Mouse (Mus musculus): Measurements from ENCODE around the gene Dnajb12. TPM values are rescaled to one million over a fixed set of nuclear protein-coding genes. Genes with fewer than 3 reads are reported as not detected.

The Dnajb12 gene
- polyA plus RNA-seq, 2 experiments, result 26.3 to 34.1 TPM

DNA sequence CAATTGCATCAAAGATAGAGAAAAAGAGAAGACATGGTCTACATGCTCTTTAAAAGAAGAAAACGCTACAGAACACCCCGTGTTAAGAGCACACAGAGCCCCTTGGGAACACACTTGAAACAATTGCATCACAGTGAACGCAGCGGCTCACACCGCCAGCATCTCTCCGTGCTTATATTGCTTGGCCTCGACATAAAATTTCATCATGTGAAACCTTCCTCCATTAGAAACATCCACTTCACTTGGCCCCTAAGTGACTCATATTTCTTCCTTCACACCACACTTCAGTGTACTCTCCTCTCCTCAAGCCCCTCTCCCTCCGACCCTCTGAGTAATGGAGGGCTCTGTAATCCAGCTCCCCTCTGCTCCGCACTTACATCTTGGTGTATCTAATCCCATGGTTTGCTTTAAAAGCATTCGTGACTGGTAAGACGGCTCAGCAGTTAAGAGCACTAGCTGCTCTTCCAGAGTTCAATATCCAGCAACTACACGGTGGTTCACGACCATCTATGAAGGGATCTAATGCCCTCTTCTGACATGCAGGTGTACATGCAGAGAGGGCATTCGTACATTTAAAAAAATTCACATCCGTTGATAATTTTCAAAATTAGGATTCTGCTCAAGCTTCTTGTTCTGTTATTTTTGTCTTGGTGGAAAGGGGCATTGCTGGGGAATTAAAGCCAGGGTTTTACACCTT lies 1.8 kb upstream of the Dnajb12 start:
- no peak for TF ChIP-seq POLR2A (IDR thresholded peaks at IDR 0.05; ENCODE audit: borderline replicate concordance, extremely low read depth, insufficient read depth, insufficient read length)
- Histone ChIP-seq H3K4me1 (ENCODE audit: control insufficient read depth, insufficient read depth, low read length) (peaks cover 11% of the 10 kb centered on the region; the same call in 1 of the 2 replicates), H3K4me3 (replicated peaks; ENCODE audit: low read length) (no peak overlapping the region), H3K36me3 (ENCODE audit: control insufficient read depth, insufficient read depth, low read length) (no peaks in the 10 kb centered on the region), H3K27ac (replicated peaks; ENCODE audit: low read depth, low read length) (no peak overlapping the region), H3K27me3 (ENCODE audit: control insufficient read depth, insufficient read depth, low read length) (no peaks in the 10 kb centered on the region), H3K9me3 (ENCODE audit: control insufficient read depth, low read length) (no peaks in the 10 kb centered on the region), H3K4me2 (replicated peaks; ENCODE audit: low read depth, low read length, severe bottlenecking) (no peak overlapping the region), H3K9ac (ENCODE audit: low read depth, low read length, severe bottlenecking) (no peak overlapping the region)
- ATAC-seq (ENCODE audit: low FRiP score, low read depth) (no peak), DNase-seq (ENCODE audit: low spot score) (no peak)
- 69% methylated on average over 15 of the region's 15 CpGs for WGBS

DNA sequence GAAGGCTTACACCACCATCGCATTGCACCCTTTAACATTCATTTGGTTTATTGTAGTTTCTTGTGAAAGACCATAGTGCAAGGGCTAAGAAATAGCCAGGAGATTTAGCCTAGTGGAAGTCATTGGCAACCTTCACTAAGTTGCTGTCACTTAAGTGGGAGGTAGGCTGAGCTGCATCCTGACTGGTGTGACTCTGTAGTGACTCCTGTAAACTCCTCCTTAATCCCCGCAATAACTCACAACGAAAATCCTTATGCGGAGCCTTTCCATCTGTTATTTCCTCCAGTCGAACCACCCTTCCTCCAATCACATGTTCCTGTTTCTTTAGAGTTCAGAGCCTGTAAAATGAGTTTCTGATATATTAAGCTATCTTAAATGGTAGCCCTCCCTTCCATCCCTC lies 533 bp upstream of the Dnajb12 start:
- Histone ChIP-seq H3K9ac (ENCODE audit: low read depth, low read length, severe bottlenecking) (0 out of 2 replicates have a peak overlapping the region, but pooled peaks have one; percentile 91), H3K4me2 (replicated peaks; ENCODE audit: low read depth, low read length, severe bottlenecking) (peak overlapping the region; percentile 69), H3K4me1 (ENCODE audit: control insufficient read depth, insufficient read depth, low read length) (peaks cover 11% of the 10 kb centered on the region; the same call in 1 of the 2 replicates), H3K27me3 (ENCODE audit: control insufficient read depth, insufficient read depth, low read length) (no peaks in the 10 kb centered on the region), H3K9me3 (ENCODE audit: control insufficient read depth, low read length) (no peaks in the 10 kb centered on the region), H3K4me3 (replicated peaks; ENCODE audit: low read length) (peak overlapping the region; percentile 66), H3K27ac (replicated peaks; ENCODE audit: low read depth, low read length) (no peak overlapping the region), H3K36me3 (ENCODE audit: control insufficient read depth, insufficient read depth, low read length) (no peaks in the 10 kb centered on the region)
- WGBS, result 13% methylated on average over 5 of the region's 5 CpGs
- DNase-seq (ENCODE audit: low spot score) (peak; percentile 35), ATAC-seq (ENCODE audit: low FRiP score, low read depth) (no peak)
- no peak for TF ChIP-seq POLR2A (IDR thresholded peaks at IDR 0.05; ENCODE audit: borderline replicate concordance, extremely low read depth, insufficient read depth, insufficient read length)

DNA sequence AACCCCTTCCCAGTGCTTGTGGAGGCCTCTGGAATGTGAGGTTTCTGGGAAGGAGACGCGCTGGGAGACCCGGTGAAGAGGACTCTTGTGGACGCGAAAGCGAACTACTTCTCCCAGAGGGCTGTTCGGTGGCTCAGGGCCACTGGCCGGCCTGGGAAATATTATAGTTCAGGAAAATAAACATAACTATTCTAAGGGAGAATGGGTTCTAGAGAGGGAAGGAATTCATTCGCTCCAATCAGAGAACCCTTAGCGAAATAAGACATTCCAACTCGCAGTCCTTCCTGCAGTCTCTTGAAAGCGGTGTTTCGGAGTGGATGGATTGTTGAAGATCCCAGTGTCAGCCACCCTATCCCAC lies 652 bp downstream of the Dnajb12 start:
- Histone ChIP-seq H3K27me3 (ENCODE audit: control insufficient read depth, insufficient read depth, low read length) (no peaks in the 10 kb centered on the region), H3K36me3 (ENCODE audit: control insufficient read depth, insufficient read depth, low read length) (0 out of 2 replicates have a peak, but pooled peaks cover 8% of the 10 kb centered on the region), H3K4me3 (replicated peaks; ENCODE audit: low read length) (peak overlapping the region; percentile 66), H3K27ac (replicated peaks; ENCODE audit: low read depth, low read length) (peak overlapping the region; percentile 98), H3K4me1 (ENCODE audit: control insufficient read depth, insufficient read depth, low read length) (peaks cover 11% of the 10 kb centered on the region; the same call in 1 of the 2 replicates), H3K4me2 (replicated peaks; ENCODE audit: low read depth, low read length, severe bottlenecking) (peak overlapping the region; percentile 69), H3K9me3 (ENCODE audit: control insufficient read depth, low read length) (no peaks in the 10 kb centered on the region), H3K9ac (ENCODE audit: low read depth, low read length, severe bottlenecking) (peak overlapping the region; percentile 91)
- ATAC-seq (ENCODE audit: low FRiP score, low read depth) (peak; percentile 62), DNase-seq (ENCODE audit: low spot score) (peak; percentile 77)
- TF ChIP-seq POLR2A (IDR thresholded peaks at IDR 0.05; ENCODE audit: borderline replicate concordance, extremely low read depth, insufficient read depth, insufficient read length), result no peak
- 0% methylated on average over 13 of the region's 13 CpGs for WGBS

DNA sequence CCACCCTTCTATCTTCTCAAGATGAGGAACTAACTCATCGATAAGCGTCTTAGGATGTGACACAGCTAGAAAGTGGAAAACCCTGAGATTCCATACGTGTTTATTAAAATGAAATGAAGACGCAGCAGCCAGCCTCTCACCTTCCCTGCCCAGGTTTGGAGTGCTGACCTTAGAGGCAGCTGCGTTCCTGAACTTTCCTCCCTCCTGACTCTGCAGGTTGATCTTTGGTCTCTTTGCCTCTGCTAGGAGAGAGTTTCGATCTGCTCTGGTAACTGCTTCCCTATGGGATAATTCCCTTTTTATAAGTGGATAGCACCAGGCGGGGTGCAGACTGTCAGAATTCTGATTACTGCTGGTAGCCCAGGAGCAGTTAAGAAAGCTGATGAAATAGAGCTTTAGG lies 1.5 kb downstream of the Dnajb12 start:
- H3K4me1 ChIP-seq (ENCODE audit: control insufficient read depth, insufficient read depth, low read length), result peaks cover 11% of the 10 kb centered on the region; the same call in 1 of the 2 replicates
- H3K36me3 ChIP-seq (ENCODE audit: control insufficient read depth, insufficient read depth, low read length), result 0 out of 2 replicates have a peak, but pooled peaks cover 8% of the 10 kb centered on the region
- no peaks in the 10 kb centered on the region for H3K27me3 ChIP-seq (ENCODE audit: control insufficient read depth, insufficient read depth, low read length)
- H3K4me3 ChIP-seq (replicated peaks; ENCODE audit: low read length), result peak overlapping the region; percentile 66
- no peak overlapping the region for H3K27ac ChIP-seq (replicated peaks; ENCODE audit: low read depth, low read length)
- ATAC-seq (ENCODE audit: low FRiP score, low read depth) (no peak), DNase-seq (ENCODE audit: low spot score) (no peak)
- TF ChIP-seq POLR2A (IDR thresholded peaks at IDR 0.05; ENCODE audit: borderline replicate concordance, extremely low read depth, insufficient read depth, insufficient read length), result no peak
- no peaks in the 10 kb centered on the region for H3K9me3 ChIP-seq (ENCODE audit: control insufficient read depth, low read length)
- H3K4me2 ChIP-seq (replicated peaks; ENCODE audit: low read depth, low read length, severe bottlenecking), result peak overlapping the region; percentile 69
- WGBS, result 86% methylated on average over 7 of the region's 7 CpGs
- H3K9ac ChIP-seq (ENCODE audit: low read depth, low read length, severe bottlenecking), result no peak overlapping the region; the same call in 1 of the 2 replicates

DNA sequence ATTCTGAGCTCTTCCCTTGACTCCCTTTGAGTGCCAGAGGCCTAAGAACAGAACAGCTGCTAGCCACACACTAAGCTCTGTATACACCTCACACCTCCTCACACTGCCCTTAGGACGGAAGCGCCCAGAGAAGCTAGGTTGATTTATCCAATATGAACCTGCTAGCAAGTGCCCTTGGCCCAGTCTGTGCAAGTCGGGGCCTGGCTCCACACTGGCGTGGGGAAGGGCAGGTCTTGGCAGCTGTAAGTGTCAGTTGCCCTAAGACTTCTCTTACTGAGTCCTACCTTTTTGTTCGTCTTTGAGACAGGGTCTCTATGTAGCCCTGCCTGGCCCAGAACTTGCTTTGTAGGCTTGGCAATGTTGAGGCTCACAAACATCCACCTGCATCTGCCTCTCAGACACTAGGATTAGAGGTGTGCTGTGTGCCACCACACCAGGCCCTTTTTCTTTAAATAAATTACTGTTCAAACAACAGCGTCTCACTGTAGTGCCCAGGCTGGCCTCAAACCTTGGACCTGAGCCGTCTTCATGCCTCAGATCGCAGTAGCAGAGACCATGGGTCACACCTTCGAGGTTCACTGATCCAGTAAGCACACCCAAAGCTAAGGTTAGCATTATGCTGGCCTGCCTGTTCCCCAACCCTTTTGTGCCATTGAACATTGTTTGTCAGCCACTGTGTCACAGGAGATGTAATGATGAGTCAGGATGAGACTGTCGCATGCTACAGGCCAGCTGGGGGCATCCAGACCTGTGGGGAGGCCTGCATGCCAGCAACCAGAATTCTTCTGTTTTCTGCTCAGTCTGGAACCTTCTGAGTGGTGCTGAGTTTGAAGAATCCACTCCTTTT lies 5.2 kb downstream of the Dnajb12 start:
- WGBS, result 87% methylated on average over 10 of the region's 10 CpGs
- ATAC-seq (ENCODE audit: low FRiP score, low read depth), result no peak
- DNase-seq (ENCODE audit: low spot score), result no peak
- Histone ChIP-seq H3K9ac (ENCODE audit: low read depth, low read length, severe bottlenecking) (no peak overlapping the region), H3K27ac (replicated peaks; ENCODE audit: low read depth, low read length) (no peak overlapping the region), H3K4me1 (ENCODE audit: control insufficient read depth, insufficient read depth, low read length) (peaks cover 7% of the 10 kb centered on the region; the same call in 1 of the 2 replicates), H3K4me3 (replicated peaks; ENCODE audit: low read length) (no peak overlapping the region), H3K4me2 (replicated peaks; ENCODE audit: low read depth, low read length, severe bottlenecking) (no peak overlapping the region), H3K9me3 (ENCODE audit: control insufficient read depth, low read length) (no peaks in the 10 kb centered on the region), H3K36me3 (ENCODE audit: control insufficient read depth, insufficient read depth, low read length) (peaks cover 8% of the 10 kb centered on the region; the same call in 1 of the 2 replicates), H3K27me3 (ENCODE audit: control insufficient read depth, insufficient read depth, low read length) (no peaks in the 10 kb centered on the region)
- no peak for TF ChIP-seq POLR2A (IDR thresholded peaks at IDR 0.05; ENCODE audit: borderline replicate concordance, extremely low read depth, insufficient read depth, insufficient read length)

Data from limb, embryonic 14.5 days (tissue).